Mouse (Mus musculus) hindbrain, embryonic 10.5 days (tissue): ENCODE measurements around the gene Ifrd1. TPM values are rescaled to one million over a fixed set of nuclear protein-coding genes. Genes with fewer than 3 reads are reported as not detected.
"Not testable (repeated sequence)": the region's sequence is repeated elsewhere in the genome, so short reads cannot be mapped to it uniquely, and the experiment has no call there.

Experiments
- DNase-seq: peaks from one replicate; pipeline ENCODE4 v3.0.0-alpha.2; 2017; ENCODE audit warnings: low spot score
- H3K27ac ChIP-seq: fragments of 300-500 bp; sonication (generic); 2 replicates; pipeline ENCODE4 v1.5.1; 2016; ENCODE audit warnings: mild to moderate bottlenecking, moderate library complexity
- H3K27me3 ChIP-seq: fragments of 300-500 bp; sonication (generic); 2 replicates; pipeline ENCODE4 v1.6.1; 2016; ENCODE audit warnings: mild to moderate bottlenecking; ENCODE audit not compliant: poor library complexity, insufficient read depth, severe bottlenecking
- H3K36me3 ChIP-seq: fragments of 300-500 bp; sonication (generic); 2 replicates; pipeline ENCODE4 v1.6.1; 2016; ENCODE audit warnings: mild to moderate bottlenecking, moderate library complexity
- H3K4me1 ChIP-seq: fragments of 300-500 bp; sonication (generic); replicated peaks from 2 replicates; pipeline ENCODE4 v1.6.1; 2016; ENCODE audit warnings: mild to moderate bottlenecking
- H3K4me3 ChIP-seq: fragments of 300-500 bp; sonication (generic); 2 replicates; pipeline ENCODE4 v1.5.1; 2016; ENCODE audit warnings: mild to moderate bottlenecking, moderate library complexity
- H3K9me3 ChIP-seq: fragments of 300-500 bp; sonication (generic); 2 replicates; pipeline ENCODE4 v1.6.1; 2016; ENCODE audit warnings: mild to moderate bottlenecking, moderate library complexity
- WGBS: fragments of 180-500 bp; shearing (Covaris S2); methylation state at CpG from one replicate; pipeline ENCODE4 v1.1.7; 2016; 5-methylcytosine and 5-hydroxymethylcytosine counted together
- polyA plus RNA-seq: library from polyadenylated mRNA; unstranded; fragments of >200 nt; fragmentation: Nextera tagmentation; extraction: Ambion mirVana; gene quantifications from 2 replicates; pipeline ENCODE4 v1.2.1, GENCODE M21; 2016

Ifrd1 gene
- polyA plus RNA-seq, 1 experiment from 2014 or later = 146 TPM

GRCm38 (mm10) chr12:40207909-40208308 is 40.4 kb downstream of the Ifrd1 start:
- peaks cover 3% of the 10 kb centered on the region; the same call in 1 of the 2 replicates for H3K9me3 ChIP-seq
- no peak overlapping the region for H3K4me3 ChIP-seq
- H3K4me1 ChIP-seq = no peaks in the 10 kb centered on the region
- H3K36me3 ChIP-seq = peaks cover 99% of the 10 kb centered on the region
- H3K27me3 ChIP-seq = no peaks in the 10 kb centered on the region
- WGBS = 97% methylated on average over 4 of the region's 4 CpGs
- no peak for DNase-seq
- H3K27ac ChIP-seq = no peak overlapping the region

GRCm38 (mm10) chr12:40202161-40203035 is 45.9 kb downstream of the Ifrd1 start:
- H3K27me3 ChIP-seq = no peaks in the 10 kb centered on the region
- H3K27ac ChIP-seq = no peak overlapping the region
- no peak for DNase-seq
- 94% methylated on average over 7 of the region's 7 CpGs for WGBS
- H3K4me1 ChIP-seq = no peaks in the 10 kb centered on the region
- H3K36me3 ChIP-seq = peaks cover 65% of the 10 kb centered on the region
- no peak overlapping the region for H3K4me3 ChIP-seq
- H3K9me3 ChIP-seq = no peaks in the 10 kb centered on the region

GRCm38 (mm10) chr12:40200484-40201235 is 47.6 kb downstream of the Ifrd1 start:
- Histone ChIP-seq H3K9me3 (no peaks in the 10 kb centered on the region), H3K27me3 (no peaks in the 10 kb centered on the region), H3K4me1 (no peaks in the 10 kb centered on the region), H3K4me3 (no peak overlapping the region), H3K36me3 (peaks cover 47% of the 10 kb centered on the region), H3K27ac (no peak overlapping the region)
- DNase-seq = no peak
- WGBS = 92% methylated on average over 6 of the region's 6 CpGs

GRCm38 (mm10) chr12:40199795-40200402 is 48.4 kb downstream of the Ifrd1 start:
- no peak overlapping the region for H3K27ac ChIP-seq
- WGBS = 57% methylated on average over 7 of the region's 7 CpGs
- H3K9me3 ChIP-seq = no peaks in the 10 kb centered on the region
- peaks cover 40% of the 10 kb centered on the region for H3K36me3 ChIP-seq
- no peaks in the 10 kb centered on the region for H3K27me3 ChIP-seq
- no peak overlapping the region for H3K4me3 ChIP-seq
- DNase-seq = peak; percentile 62
- no peaks in the 10 kb centered on the region for H3K4me1 ChIP-seq

- H3K27me3 ChIP-seq = no peaks in the 10 kb centered on the region
- H3K4me1 ChIP-seq = no peaks in the 10 kb centered on the region
- H3K36me3 ChIP-seq = peaks cover 34% of the 10 kb centered on the region
- H3K4me3 ChIP-seq = no peak within 1 kb of the TSS
- WGBS = 91% methylated on average over 8 of the region's 8 CpGs
- H3K9me3 ChIP-seq = no peaks in the 10 kb centered on the region
- no peak within 1 kb of the TSS for H3K27ac ChIP-seq
- DNase-seq = no peak
Observed at GRCm38 (mm10) chr12:40199302-40199701, 49.0 kb downstream of the Ifrd1 start, which contains the start of gene Lsmem1. Lsmem1 (minus strand) TSS chr12:40199490.

- Histone ChIP-seq H3K27me3 (no peaks in the 10 kb centered on the region), H3K9me3 (no peaks in the 10 kb centered on the region), H3K4me3 (no peak overlapping the region), H3K27ac (no peak overlapping the region), H3K4me1 (no peaks in the 10 kb centered on the region), H3K36me3 (peaks cover 25% of the 10 kb centered on the region)
- 90% methylated on average over 9 of the region's 9 CpGs for WGBS
- no peak for DNase-seq
Observed at GRCm38 (mm10) chr12:40198427-40198826, 49.9 kb downstream of the Ifrd1 start.

GRCm38 (mm10) chr12:40198019-40198418 is 50.3 kb downstream of the Ifrd1 start:
- 90% methylated on average over 5 of the region's 5 CpGs for WGBS
- Histone ChIP-seq H3K4me3 (no peak overlapping the region), H3K36me3 (peaks cover 21% of the 10 kb centered on the region), H3K4me1 (no peaks in the 10 kb centered on the region), H3K27ac (no peak overlapping the region), H3K9me3 (no peaks in the 10 kb centered on the region), H3K27me3 (no peaks in the 10 kb centered on the region)
- no peak for DNase-seq

GRCm38 (mm10) chr12:40197511-40197910 is 50.8 kb downstream of the Ifrd1 start:
- no peaks in the 10 kb centered on the region for H3K4me1 ChIP-seq
- no peak overlapping the region for H3K27ac ChIP-seq
- peaks cover 16% of the 10 kb centered on the region for H3K36me3 ChIP-seq
- no peaks in the 10 kb centered on the region for H3K9me3 ChIP-seq
- no peaks in the 10 kb centered on the region for H3K27me3 ChIP-seq
- H3K4me3 ChIP-seq = no peak overlapping the region
- no peak for DNase-seq

GRCm38 (mm10) chr12:40185474-40185873 is 62.8 kb downstream of the Ifrd1 start:
- Histone ChIP-seq H3K9me3 (peaks cover 9% of the 10 kb centered on the region; the same call in 1 of the 2 replicates), H3K4me1 (no peaks in the 10 kb centered on the region), H3K4me3 (no peak overlapping the region), H3K36me3 (no peaks in the 10 kb centered on the region), H3K27me3 (no peaks in the 10 kb centered on the region), H3K27ac (no peak overlapping the region)
- WGBS = 96% methylated on average over 3 of the region's 3 CpGs
- DNase-seq = no peak

- H3K27ac ChIP-seq = no peak overlapping the region
- H3K4me3 ChIP-seq = no peak overlapping the region
- H3K36me3 ChIP-seq = no peaks in the 10 kb centered on the region
- H3K27me3 ChIP-seq = no peaks in the 10 kb centered on the region
- no peak for DNase-seq
- H3K9me3 ChIP-seq = peaks cover 9% of the 10 kb centered on the region; the same call in 1 of the 2 replicates
- WGBS = 65% methylated on average over 6 of the region's 6 CpGs
- H3K4me1 ChIP-seq = no peaks in the 10 kb centered on the region
Observed at GRCm38 (mm10) chr12:40177089-40177488, 71.2 kb downstream of the Ifrd1 start.

- H3K4me3 ChIP-seq = no peak overlapping the region
- H3K4me1 ChIP-seq = no peaks in the 10 kb centered on the region
- 88% methylated on average over 2 of the region's 2 CpGs for WGBS
- H3K27ac ChIP-seq = no peak overlapping the region
- H3K36me3 ChIP-seq = no peaks in the 10 kb centered on the region
- peaks cover 4% of the 10 kb centered on the region; the same call in 1 of the 2 replicates for H3K9me3 ChIP-seq
- DNase-seq = no peak
- no peaks in the 10 kb centered on the region for H3K27me3 ChIP-seq
Observed at GRCm38 (mm10) chr12:40176158-40176557, 72.1 kb downstream of the Ifrd1 start.

- DNase-seq, H3K4me3 ChIP-seq, H3K27me3 ChIP-seq, H3K36me3 ChIP-seq, H3K27ac ChIP-seq, H3K9me3 ChIP-seq, H3K4me1 ChIP-seq: not testable (repeated sequence)
- 82% methylated on average over 1 of the region's 1 CpGs for WGBS
Observed at GRCm38 (mm10) chr12:40175171-40175570, 73.1 kb downstream of the Ifrd1 start.

GRCm38 (mm10) chr12:40171637-40172036 is 76.7 kb downstream of the Ifrd1 start:
- whole genome bisulfite sequencing = 88% methylated on average over 2 of the region's 2 CpGs
- Histone ChIP-seq H3K4me1 (no peaks in the 10 kb centered on the region), H3K36me3 (no peaks in the 10 kb centered on the region), H3K4me3 (no peak overlapping the region), H3K9me3 (no peaks in the 10 kb centered on the region), H3K27me3 (no peaks in the 10 kb centered on the region), H3K27ac (no peak overlapping the region)
- no peak for DNase-seq
